Mouse (Mus musculus) ES-E14 (cell line): ENCODE results near the gene H2-Eb1. TPM values are rescaled to one million over a fixed set of nuclear protein-coding genes. Genes with fewer than 3 reads are reported as not detected.
"Not testable (repeated sequence)": the region's sequence is repeated elsewhere in the genome, so short reads cannot be mapped to it uniquely, and the experiment has no call there.

ENCODE experiments used
- DNase-seq: peaks from one replicate; pipeline ENCODE4 v3.0.0-alpha.2; 2013; ENCODE audit warnings: low read depth, low spot score
- H3K27ac ChIP-seq: 2 replicates; pipeline ENCODE4 v1.5.1; 2012; ENCODE audit warnings: low read depth, mild to moderate bottlenecking, low read length, moderate library complexity, mixed read lengths; ENCODE audit not compliant: poor library complexity, insufficient read depth, severe bottlenecking
- H3K36me3 ChIP-seq: 2 replicates; pipeline ENCODE4 v1.6.1; 2012; ENCODE audit warnings: mild to moderate bottlenecking, low read length, moderate library complexity, mixed read lengths; ENCODE audit not compliant: control insufficient read depth, poor library complexity, insufficient read depth, severe bottlenecking
- H3K4me1 ChIP-seq, 2 experiments: fragments of 150-350 bp in 1 of 2; sonication (generic) in 1 of 2; 2 replicates each; pipeline ENCODE4 v1.6.1; 2012; ENCODE audit warnings: low read length in 2 of 2, mild to moderate bottlenecking in 1 of 2, mixed read lengths in 1 of 2; ENCODE audit not compliant: control insufficient read depth in 2 of 2, insufficient read depth in 2 of 2, poor library complexity in 1 of 2
- H3K4me3 ChIP-seq, 2 experiments: fragments of 150-350 bp in 1 of 2; sonication (generic) in 1 of 2; 2 replicates each; pipeline ENCODE4 v1.5.1; 2012; ENCODE audit warnings: low read length in 2 of 2, low read depth in 1 of 2, mild to moderate bottlenecking in 1 of 2, mixed read lengths in 1 of 2; ENCODE audit not compliant: insufficient read depth in 1 of 2, poor library complexity in 1 of 2, severe bottlenecking in 1 of 2
- H3K9ac ChIP-seq: 2 replicates; pipeline ENCODE4 v1.6.1; 2012; ENCODE audit warnings: low read depth, mild to moderate bottlenecking, low read length, mixed read lengths; ENCODE audit not compliant: poor library complexity, insufficient read depth, severe bottlenecking
- H3K9me3 ChIP-seq: fragments of 150-350 bp; sonication (generic); 2 replicates; pipeline ENCODE4 v1.6.1; 2012; ENCODE audit warnings: low read depth, mild to moderate bottlenecking, low read length; ENCODE audit not compliant: control insufficient read depth, insufficient read depth
- CHD2 ChIP-seq: IDR thresholded peaks from 2 replicates; pipeline ENCODE4 v1.6.1; 2014; ENCODE audit warnings: mild to moderate bottlenecking, low read depth, low read length, inconsistent platforms
- HCFC1 ChIP-seq: IDR thresholded peaks from 2 replicates; pipeline ENCODE4 v1.6.1; 2012; ENCODE audit warnings: low read length, inconsistent platforms, borderline replicate concordance; ENCODE audit not compliant: insufficient read depth
- MAFK ChIP-seq: IDR thresholded peaks from 2 replicates; pipeline ENCODE4 v1.6.1; 2014; ENCODE audit warnings: mild to moderate bottlenecking, low read depth, low read length, inconsistent platforms; ENCODE audit not compliant: insufficient read depth
- ZC3H11A ChIP-seq: IDR thresholded peaks from 2 replicates; pipeline ENCODE4 v1.6.1; 2012; ENCODE audit warnings: low read depth, mild to moderate bottlenecking, inconsistent platforms, low read length, borderline replicate concordance
- ZNF384 ChIP-seq: IDR thresholded peaks from 2 replicates; pipeline ENCODE4 v1.6.1; 2012; ENCODE audit warnings: low read depth, low read length, inconsistent platforms
- in situ Hi-C, 2 experiments: fragments of 600-800 bp; cut with MboI; formaldehyde crosslinking; loops; one replicate each; pipeline ENCODE4 v1.15.1; 2025; ENCODE audit warnings: low sequenced_read_pairs in 2 of 2, inconsistent platforms in 1 of 2; ENCODE audit not compliant: unreplicated experiment in 2 of 2
- total RNA-seq: library from RNA; depleted of rRNA; stranded (reverse); fragments of 300-350 nt; gene quantifications from 2 replicates; pipeline ENCODE4 v1.2.3, GENCODE M21; 2012

Gene H2-Eb1
- total RNA-seq, 1 experiment = 5.7 TPM

DNA sequence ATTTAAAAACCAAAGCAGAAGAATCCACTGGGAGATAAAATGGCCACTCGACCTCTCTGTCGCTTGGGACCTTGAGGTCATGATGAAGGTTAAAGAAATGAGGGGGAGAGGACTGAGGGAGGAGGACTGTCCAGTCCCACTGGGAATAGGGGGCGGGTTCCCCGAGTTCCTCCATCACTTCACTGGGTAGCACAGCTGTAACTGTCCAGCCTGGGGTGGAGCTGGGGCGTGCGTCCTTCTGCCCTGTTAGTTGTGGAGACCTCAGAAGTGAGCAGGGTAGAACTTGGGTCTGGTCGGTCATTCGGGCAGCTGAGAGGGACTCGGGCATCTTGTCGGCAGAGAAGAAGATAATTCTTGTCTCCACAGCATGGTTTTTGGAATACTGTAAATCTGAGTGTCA lies 3.6 kb downstream of the H2-Eb1 start:
- peaks cover 0 to 3% of the 10 kb centered on the region in 2 experiments; a peak in 1 of 4 replicates for H3K4me1 ChIP-seq
- no peak overlapping the region for H3K9ac ChIP-seq
- TF ChIP-seq MAFK (no peak), CHD2 (no peak)
- peak overlapping the region; percentile 52 to 61; a peak in 3 of 4 replicates for H3K4me3 ChIP-seq
- DNase-seq = no peak
- in situ Hi-C loops = no loop called here
- H3K36me3 ChIP-seq = no peaks in the 10 kb centered on the region
- no peak overlapping the region for H3K27ac ChIP-seq
- H3K9me3 ChIP-seq = no peaks in the 10 kb centered on the region

DNA sequence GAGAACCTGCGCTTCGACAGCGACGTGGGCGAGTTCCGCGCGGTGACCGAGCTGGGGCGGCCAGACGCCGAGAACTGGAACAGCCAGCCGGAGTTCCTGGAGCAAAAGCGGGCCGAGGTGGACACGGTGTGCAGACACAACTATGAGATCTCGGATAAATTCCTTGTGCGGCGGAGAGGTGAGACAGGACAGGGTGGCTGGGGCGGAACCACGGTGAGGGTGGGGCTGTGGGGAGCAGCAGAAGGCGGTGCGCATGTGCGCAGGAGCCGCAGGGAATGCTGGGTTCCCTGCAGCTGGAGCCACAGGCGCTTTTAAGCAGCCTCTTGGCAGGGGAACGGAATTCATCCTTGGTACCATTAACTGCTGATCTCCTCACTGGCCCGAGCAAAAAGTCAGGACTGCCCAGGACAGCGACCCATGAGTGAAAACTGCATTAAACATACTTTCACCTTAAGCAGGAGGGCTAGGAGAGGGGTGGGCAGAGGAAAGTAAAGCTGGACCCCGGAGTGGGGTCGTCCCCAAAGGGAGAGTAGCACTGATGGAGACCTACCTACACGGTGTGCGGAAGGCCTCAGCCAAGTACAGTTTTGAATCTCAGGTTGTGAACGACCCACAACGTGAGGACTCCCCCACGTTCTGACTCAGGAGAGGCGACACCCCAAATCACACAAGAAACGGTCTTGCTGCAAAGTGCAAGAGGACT lies 4.2 kb downstream of the H2-Eb1 start:
- in situ Hi-C loops = loop anchor here in 1 of 2 experiments (5.0 kb wide), 1 partner anchor 63 kb away; no protein-coding TSS in a partner anchor
- no peak for DNase-seq
- peaks cover 0 to 4% of the 10 kb centered on the region in 2 experiments; a peak in 1 of 4 replicates for H3K4me1 ChIP-seq
- TF ChIP-seq HCFC1 (no peak), CHD2 (no peak), ZNF384 (no peak), ZC3H11A (no peak), MAFK (no peak)
- H3K4me3 ChIP-seq = peak overlapping the region; percentile 52 to 61
- no peak overlapping the region for H3K27ac ChIP-seq
- no peaks in the 10 kb centered on the region for H3K36me3 ChIP-seq
- H3K9me3 ChIP-seq = no peaks in the 10 kb centered on the region
- H3K9ac ChIP-seq = peak overlapping the region; percentile 48; the same call in 1 of the 2 replicates

DNA sequence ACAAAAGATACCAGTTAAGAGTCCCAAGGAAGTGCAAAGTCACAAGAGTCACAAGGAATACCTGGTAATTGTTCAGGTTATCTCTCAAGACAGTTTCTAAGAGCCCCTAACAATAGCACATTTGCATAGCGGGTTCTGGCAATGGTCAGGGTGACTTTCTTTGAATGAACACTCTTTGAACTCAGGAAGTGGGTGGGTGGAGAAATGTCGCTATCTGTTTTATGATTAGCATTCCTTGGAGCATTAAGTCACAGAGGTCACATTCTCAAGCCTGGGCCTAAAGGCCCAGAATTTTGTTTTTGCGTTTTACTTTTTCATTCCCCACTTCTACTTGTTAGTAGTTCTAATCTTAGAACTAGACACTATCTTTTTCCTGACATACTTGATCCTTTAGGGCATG lies 4.9 kb downstream of the H2-Eb1 start:
- in situ Hi-C loops = loop anchor here in 1 of 2 experiments (5.0 kb wide), 1 partner anchor 63 kb away; no protein-coding TSS in a partner anchor
- not testable (repeated sequence) for H3K4me3 ChIP-seq, H3K36me3 ChIP-seq, DNase-seq, H3K9ac ChIP-seq, H3K4me1 ChIP-seq, H3K27ac ChIP-seq, H3K9me3 ChIP-seq

DNA sequence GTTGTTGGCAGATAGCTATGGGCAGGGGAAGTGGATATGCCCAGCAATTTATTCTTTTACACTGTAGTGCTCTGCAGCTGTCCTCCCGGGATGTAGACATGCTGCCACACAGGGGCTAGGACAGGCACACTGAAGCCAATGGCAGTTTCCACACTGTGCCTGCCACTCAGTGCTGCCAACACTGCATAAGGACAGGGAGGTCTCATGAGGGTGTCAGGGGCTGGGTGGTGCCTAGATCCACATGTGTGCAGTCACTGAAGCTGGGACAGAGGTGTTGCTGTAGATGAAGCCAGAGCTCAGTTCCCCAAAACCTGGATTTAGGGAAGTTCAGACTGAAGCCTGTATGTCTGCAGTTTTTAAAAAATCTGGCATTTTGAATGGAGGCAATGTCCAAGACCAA lies 6.5 kb downstream of the H2-Eb1 start:
- Histone ChIP-seq H3K4me1 (peaks cover 0 to 4% of the 10 kb centered on the region in 2 experiments; a peak in 1 of 4 replicates), H3K27ac (no peak overlapping the region), H3K9ac (no peak overlapping the region), H3K36me3 (no peaks in the 10 kb centered on the region), H3K4me3 (no peak overlapping the region), H3K9me3 (no peaks in the 10 kb centered on the region)
- DNase-seq = no peak
- in situ Hi-C loops = loop anchor here in 1 of 2 experiments (5.0 kb wide), 1 partner anchor 65 kb away; no protein-coding TSS in a partner anchor
- no peak for TF ChIP-seq HCFC1
- TF ChIP-seq MAFK = no peak
- TF ChIP-seq ZNF384 = no peak
- no peak for TF ChIP-seq ZC3H11A
- no peak for TF ChIP-seq CHD2

DNA sequence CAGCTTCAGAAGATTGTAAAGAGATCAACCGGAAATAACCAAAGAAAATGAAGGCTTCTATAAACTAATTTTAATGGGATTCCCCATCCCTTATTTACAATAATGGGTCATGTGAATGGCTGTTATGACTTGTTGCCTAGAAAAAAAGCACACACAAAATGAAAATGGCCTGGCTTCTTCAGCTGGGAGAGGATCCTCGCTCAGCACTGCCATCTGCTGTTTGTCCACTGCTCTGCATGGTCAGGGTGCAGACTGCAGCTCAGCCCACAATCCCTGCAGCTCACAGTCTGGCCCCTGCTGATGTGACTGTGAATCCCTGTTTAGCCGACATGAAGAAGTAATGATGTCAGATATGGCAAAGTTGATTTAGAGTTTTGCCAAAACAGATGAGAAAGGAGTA lies 7.7 kb downstream of the H2-Eb1 start:
- peak; percentile 60 for DNase-seq
- no peak overlapping the region for H3K27ac ChIP-seq
- no peaks in the 10 kb centered on the region for H3K9me3 ChIP-seq
- TF ChIP-seq ZNF384 (no peak), ZC3H11A (0 out of 2 replicates have a peak, but pooled peaks have one; percentile 41), CHD2 (no peak), MAFK (no peak), HCFC1 (no peak)
- no peak overlapping the region for H3K4me3 ChIP-seq
- in situ Hi-C loops = loop anchor here in 1 of 2 experiments (5.0 kb wide), 1 partner anchor 66 kb away; no protein-coding TSS in a partner anchor
- peaks cover 0 to 4% of the 10 kb centered on the region in 2 experiments; a peak in 1 of 4 replicates for H3K4me1 ChIP-seq
- H3K36me3 ChIP-seq = no peaks in the 10 kb centered on the region
- no peak overlapping the region for H3K9ac ChIP-seq
